Mouse (Mus musculus): ENCODE measurements around the gene Tbc1d23. TPM values are rescaled to one million over a fixed set of nuclear protein-coding genes. Genes with fewer than 3 reads are reported as not detected.

Tbc1d23 gene
- polyA plus RNA-seq, 1 experiment = 17.5 TPM

DNA sequence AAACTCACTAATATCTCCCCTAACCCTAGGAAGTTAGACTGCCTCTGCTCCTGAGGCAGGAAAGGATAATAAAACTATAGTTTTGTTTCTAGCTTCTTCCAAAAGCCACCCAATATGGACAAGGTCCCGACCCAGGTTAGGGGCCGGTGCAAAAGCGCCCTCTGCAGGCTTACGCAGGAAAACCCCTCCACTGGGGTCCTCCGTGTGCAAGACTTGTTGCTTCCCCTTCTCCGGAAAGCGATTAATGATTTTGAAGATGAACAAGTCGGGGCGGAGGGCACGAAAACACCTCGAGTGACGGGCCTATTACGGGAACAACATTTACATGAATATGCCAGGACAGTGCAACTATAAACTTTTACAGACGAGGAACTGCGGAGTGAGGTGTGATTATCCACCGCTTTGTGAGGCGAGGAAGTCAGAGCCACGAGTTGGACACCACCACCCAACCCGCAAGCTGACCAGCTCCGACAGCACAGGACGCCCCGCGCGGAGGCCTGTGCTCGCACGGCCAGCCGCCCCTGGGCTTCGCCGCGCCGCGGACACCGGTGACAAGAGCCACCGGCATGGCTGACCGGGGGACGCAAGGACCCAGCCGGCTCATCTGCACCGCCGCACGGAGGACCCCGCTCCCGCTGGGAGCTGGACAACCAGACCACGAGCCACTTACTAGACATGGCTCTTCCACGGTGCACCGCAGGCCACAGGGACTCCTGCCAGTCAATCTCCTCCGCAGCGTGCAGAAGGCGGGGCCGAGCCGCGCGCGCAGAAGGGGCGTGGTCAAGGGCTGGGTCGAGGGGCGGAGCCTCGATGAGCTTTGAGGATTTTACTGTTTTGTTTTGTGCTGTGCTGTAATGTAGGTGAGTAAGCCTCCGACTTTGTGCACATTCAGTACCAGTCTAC is 64.4 kb downstream of the Tbc1d23 start, which contains the start of gene Nit2:
Nit2 (minus strand) TSS at position 731 of the 903 bp plus-strand sequence.
- peak within 1 kb of the TSS; percentile 81 for H3K4me3 ChIP-seq (ENCODE audit: control insufficient read depth, insufficient read depth, low read length)
- TF ChIP-seq CTCF (IDR thresholded peaks at IDR 0.05; ENCODE audit: borderline replicate concordance, control insufficient read depth, extremely low read depth, insufficient read depth, low read length, poor library complexity) = peak; percentile 81
- peak; percentile 68 for TF ChIP-seq POLR2A (IDR thresholded peaks at IDR 0.05; ENCODE audit: control insufficient read depth, extremely low read depth, insufficient read depth, low read length, poor library complexity)
- WGBS = under 1% methylated on average over 58 of the region's 58 CpGs
- H3K27ac ChIP-seq (ENCODE audit: control insufficient read depth, insufficient read depth, low read length) = peak within 1 kb of the TSS; percentile 28
- peaks cover 6% of the 10 kb centered on the region; the same call in 1 of the 2 replicates for H3K36me3 ChIP-seq (ENCODE audit: control insufficient read depth, insufficient read depth, low read length)
- no peaks in the 10 kb centered on the region for H3K27me3 ChIP-seq (ENCODE audit: control insufficient read depth, insufficient read depth, low read length)
- peak; percentile 98 for DNase-seq
- peaks cover 2% of the 10 kb centered on the region for H3K4me1 ChIP-seq (replicated peaks; ENCODE audit: control insufficient read depth, insufficient read depth, low read length)

- Histone ChIP-seq H3K4me3 (ENCODE audit: control insufficient read depth, insufficient read depth, low read length) (no peak overlapping the region), H3K27ac (ENCODE audit: control insufficient read depth, insufficient read depth, low read length) (no peak overlapping the region), H3K27me3 (ENCODE audit: control insufficient read depth, insufficient read depth, low read length) (no peaks in the 10 kb centered on the region), H3K36me3 (ENCODE audit: control insufficient read depth, insufficient read depth, low read length) (peaks cover under 1% of the 10 kb centered on the region; the same call in 1 of the 2 replicates), H3K4me1 (replicated peaks; ENCODE audit: control insufficient read depth, insufficient read depth, low read length) (peaks cover 2% of the 10 kb centered on the region)
- TF ChIP-seq CTCF (IDR thresholded peaks at IDR 0.05; ENCODE audit: borderline replicate concordance, control insufficient read depth, extremely low read depth, insufficient read depth, low read length, poor library complexity) (no peak), POLR2A (IDR thresholded peaks at IDR 0.05; ENCODE audit: control insufficient read depth, extremely low read depth, insufficient read depth, low read length, poor library complexity) (no peak)
- 91% methylated on average over 6 of the region's 6 CpGs for WGBS
- no peak for DNase-seq
These were observed 65.2 kb downstream of the Tbc1d23 start for GRCm38 (mm10) chr16:57166086-57166485.

- no peak overlapping the region for H3K27ac ChIP-seq (ENCODE audit: control insufficient read depth, insufficient read depth, low read length)
- WGBS = 99% methylated on average over 5 of the region's 5 CpGs
- no peak for TF ChIP-seq POLR2A (IDR thresholded peaks at IDR 0.05; ENCODE audit: control insufficient read depth, extremely low read depth, insufficient read depth, low read length, poor library complexity)
- no peak for DNase-seq
- H3K4me3 ChIP-seq (ENCODE audit: control insufficient read depth, insufficient read depth, low read length) = no peak overlapping the region
- no peaks in the 10 kb centered on the region for H3K27me3 ChIP-seq (ENCODE audit: control insufficient read depth, insufficient read depth, low read length)
- H3K36me3 ChIP-seq (ENCODE audit: control insufficient read depth, insufficient read depth, low read length) = peaks cover under 1% of the 10 kb centered on the region; the same call in 1 of the 2 replicates
- H3K4me1 ChIP-seq (replicated peaks; ENCODE audit: control insufficient read depth, insufficient read depth, low read length) = peaks cover 2% of the 10 kb centered on the region
These were observed 66.1 kb downstream of the Tbc1d23 start for GRCm38 (mm10) chr16:57165157-57165556.

DNA sequence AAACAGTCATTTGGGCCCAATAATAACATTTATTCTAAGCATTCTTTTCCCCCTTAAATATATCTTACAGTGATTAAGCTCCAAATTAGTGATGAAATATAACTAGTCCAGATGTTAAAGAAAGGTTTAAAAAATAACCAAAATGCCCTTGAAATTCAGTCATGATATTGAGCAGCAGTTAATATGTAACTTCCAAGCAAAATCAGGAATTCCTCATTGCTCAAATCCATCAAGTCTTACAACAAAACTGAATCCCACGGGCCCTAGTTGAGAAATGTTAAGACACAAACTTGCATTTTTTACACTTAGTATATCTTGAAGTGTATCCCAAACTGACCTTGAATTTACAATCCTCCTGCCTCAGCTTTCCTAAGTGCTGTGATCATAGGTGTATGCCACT is 67.6 kb downstream of the Tbc1d23 start:
- no peak for DNase-seq
- 91% methylated on average over 1 of the region's 1 CpGs for WGBS
- Histone ChIP-seq H3K27me3 (ENCODE audit: control insufficient read depth, insufficient read depth, low read length) (no peaks in the 10 kb centered on the region), H3K4me1 (replicated peaks; ENCODE audit: control insufficient read depth, insufficient read depth, low read length) (peaks cover 2% of the 10 kb centered on the region), H3K36me3 (ENCODE audit: control insufficient read depth, insufficient read depth, low read length) (peaks cover 4% of the 10 kb centered on the region; the same call in 1 of the 2 replicates), H3K27ac (ENCODE audit: control insufficient read depth, insufficient read depth, low read length) (no peak overlapping the region), H3K4me3 (ENCODE audit: control insufficient read depth, insufficient read depth, low read length) (no peak overlapping the region)
- TF ChIP-seq POLR2A (IDR thresholded peaks at IDR 0.05; ENCODE audit: control insufficient read depth, extremely low read depth, insufficient read depth, low read length, poor library complexity) = no peak
- no peak for TF ChIP-seq CTCF (IDR thresholded peaks at IDR 0.05; ENCODE audit: borderline replicate concordance, control insufficient read depth, extremely low read depth, insufficient read depth, low read length, poor library complexity)

GRCm38 (mm10) chr16:57162841-57163240 is 68.5 kb downstream of the Tbc1d23 start:
- TF ChIP-seq POLR2A (IDR thresholded peaks at IDR 0.05; ENCODE audit: control insufficient read depth, extremely low read depth, insufficient read depth, low read length, poor library complexity) (no peak), CTCF (IDR thresholded peaks at IDR 0.05; ENCODE audit: borderline replicate concordance, control insufficient read depth, extremely low read depth, insufficient read depth, low read length, poor library complexity) (no peak)
- 87% methylated on average over 5 of the region's 5 CpGs for WGBS
- no peak for DNase-seq
- H3K4me3 ChIP-seq (ENCODE audit: control insufficient read depth, insufficient read depth, low read length) = no peak overlapping the region
- H3K27ac ChIP-seq (ENCODE audit: control insufficient read depth, insufficient read depth, low read length) = no peak overlapping the region
- H3K36me3 ChIP-seq (ENCODE audit: control insufficient read depth, insufficient read depth, low read length) = peaks cover 4% of the 10 kb centered on the region; the same call in 1 of the 2 replicates
- peaks cover 2% of the 10 kb centered on the region for H3K4me1 ChIP-seq (replicated peaks; ENCODE audit: control insufficient read depth, insufficient read depth, low read length)
- H3K27me3 ChIP-seq (ENCODE audit: control insufficient read depth, insufficient read depth, low read length) = no peaks in the 10 kb centered on the region

GRCm38 (mm10) chr16:57159835-57160234 is 71.5 kb downstream of the Tbc1d23 start:
- Histone ChIP-seq H3K27me3 (ENCODE audit: control insufficient read depth, insufficient read depth, low read length) (no peaks in the 10 kb centered on the region), H3K36me3 (ENCODE audit: control insufficient read depth, insufficient read depth, low read length) (peaks cover 21% of the 10 kb centered on the region), H3K4me3 (ENCODE audit: control insufficient read depth, insufficient read depth, low read length) (no peak overlapping the region), H3K27ac (ENCODE audit: control insufficient read depth, insufficient read depth, low read length) (no peak overlapping the region), H3K4me1 (replicated peaks; ENCODE audit: control insufficient read depth, insufficient read depth, low read length) (no peaks in the 10 kb centered on the region)
- DNase-seq = no peak
- TF ChIP-seq POLR2A (IDR thresholded peaks at IDR 0.05; ENCODE audit: control insufficient read depth, extremely low read depth, insufficient read depth, low read length, poor library complexity) (no peak), CTCF (IDR thresholded peaks at IDR 0.05; ENCODE audit: borderline replicate concordance, control insufficient read depth, extremely low read depth, insufficient read depth, low read length, poor library complexity) (no peak)
- 89% methylated on average over 7 of the region's 7 CpGs for WGBS
